Mouse (Mus musculus): ENCODE measurements at regions not wholly inside any gene's neighbourhood (a gene's known extent, or its start where the extent isn't known, plus 50 kb on each side); places are given as distances from the start of the nearest gene placed in this dataset.
A peak's percentile ranks its signal among the peaks of the same experiment; 100 is the strongest.

DNA sequence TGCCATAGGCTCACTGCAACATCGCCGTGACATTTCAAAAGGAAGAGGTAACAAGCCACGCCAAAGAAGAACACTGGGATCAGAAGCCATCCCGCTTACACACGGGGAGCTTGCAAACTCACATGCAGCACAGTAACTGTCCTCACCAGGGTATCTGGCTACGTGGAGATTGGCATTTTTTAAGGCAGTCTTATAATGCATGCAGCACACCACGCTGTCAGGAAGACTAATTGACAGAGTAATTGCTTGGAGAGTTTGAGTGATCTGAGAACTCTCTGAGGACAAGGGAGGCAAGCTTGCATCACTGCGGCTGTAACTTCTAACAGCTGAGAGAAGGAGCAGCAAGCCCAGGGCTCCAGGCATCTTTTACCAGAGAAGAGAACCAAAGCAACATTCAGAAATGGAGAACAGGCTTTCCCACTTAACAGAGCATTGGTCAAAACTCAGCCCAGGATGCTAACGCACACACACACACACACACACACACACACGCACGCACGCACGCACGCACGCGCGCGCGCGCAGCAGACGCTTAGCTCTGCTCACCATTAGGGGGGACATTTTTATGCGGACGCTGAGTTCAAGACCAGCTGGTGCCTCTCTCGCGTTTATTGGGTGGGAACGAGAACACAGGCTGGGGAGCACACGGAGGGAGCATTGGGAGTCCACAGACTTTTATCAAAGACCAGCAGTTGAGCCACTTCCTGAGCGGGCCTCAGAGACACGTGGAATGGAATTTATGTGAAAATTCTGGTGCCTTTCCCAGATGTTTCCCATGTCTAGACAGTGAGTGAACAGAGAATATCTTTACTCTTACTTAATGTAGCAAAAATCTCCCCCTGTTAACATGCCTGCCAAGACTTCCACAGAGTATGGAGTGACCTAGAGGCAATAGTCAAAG, 66.6 kb downstream of the 1700129C05Rik start:
- Histone ChIP-seq H3K9ac (ENCODE audit: low read length) (no peak overlapping the region), H3K27me3 (ENCODE audit: control insufficient read depth, insufficient read depth, low read length) (no peaks in the 10 kb centered on the region), H3K27ac (ENCODE audit: low read length) (no peak overlapping the region), H3K36me3 (ENCODE audit: control insufficient read depth, insufficient read depth) (no peaks in the 10 kb centered on the region), H3K4me3 (ENCODE audit: low read length) (no peak overlapping the region), H3K4me1 (ENCODE audit: control insufficient read depth, insufficient read depth, low read length) (no peaks in the 10 kb centered on the region), H3K4me2 (ENCODE audit: low read depth, low read length) (peak overlapping the region; percentile 22), H3K9me3 (replicated peaks; ENCODE audit: control insufficient read depth, low read length) (no peaks in the 10 kb centered on the region)
- ATAC-seq (replicated peaks; ENCODE audit: extremely low read depth, insufficient read depth, low FRiP score), result peak; percentile 63
- WGBS, result 38% methylated on average over 29 of the region's 29 CpGs

DNA sequence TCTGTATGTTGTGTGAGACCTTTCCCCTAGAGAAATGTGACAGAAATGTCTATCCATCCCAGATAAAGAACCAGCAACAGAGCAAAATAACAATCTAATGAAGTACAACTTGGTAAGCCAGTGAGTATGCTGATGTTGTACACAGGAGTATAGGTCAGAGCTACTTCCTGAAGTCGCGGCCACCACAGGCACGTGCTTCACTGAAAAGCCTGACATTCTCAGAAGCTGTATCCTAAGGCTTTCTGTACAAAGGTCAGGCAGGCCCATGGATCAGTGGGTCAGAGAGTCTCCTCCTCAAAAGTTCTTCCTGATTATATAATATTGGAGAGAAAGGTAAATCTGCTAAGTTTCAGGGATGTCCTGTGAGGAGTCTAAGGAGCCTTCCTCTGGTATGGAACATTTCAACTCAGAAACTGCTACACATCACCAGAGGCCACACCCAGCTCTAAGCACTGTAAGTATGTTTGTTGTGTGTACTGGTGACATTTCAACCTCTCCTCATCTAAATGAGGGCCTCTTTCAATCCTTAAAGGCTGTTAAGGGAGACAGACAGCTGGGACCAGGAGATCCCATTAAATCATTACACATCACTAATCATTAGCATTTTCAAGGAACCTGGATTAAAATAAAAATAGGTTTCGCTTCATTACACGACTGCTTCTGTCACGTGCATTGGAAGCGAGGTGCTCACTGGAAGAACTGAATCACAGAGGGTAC, 70.2 kb downstream of the 1700129C05Rik start:
- Histone ChIP-seq H3K4me3 (ENCODE audit: low read length) (no peak overlapping the region), H3K9me3 (replicated peaks; ENCODE audit: control insufficient read depth, low read length) (no peaks in the 10 kb centered on the region), H3K36me3 (ENCODE audit: control insufficient read depth, insufficient read depth) (no peaks in the 10 kb centered on the region), H3K4me1 (ENCODE audit: control insufficient read depth, insufficient read depth, low read length) (no peaks in the 10 kb centered on the region), H3K27me3 (ENCODE audit: control insufficient read depth, insufficient read depth, low read length) (no peaks in the 10 kb centered on the region), H3K9ac (ENCODE audit: low read length) (no peak overlapping the region), H3K27ac (ENCODE audit: low read length) (no peak overlapping the region), H3K4me2 (ENCODE audit: low read depth, low read length) (no peak overlapping the region)
- 86% methylated on average over 7 of the region's 7 CpGs for WGBS
- ATAC-seq (replicated peaks; ENCODE audit: extremely low read depth, insufficient read depth, low FRiP score), result no peak

DNA sequence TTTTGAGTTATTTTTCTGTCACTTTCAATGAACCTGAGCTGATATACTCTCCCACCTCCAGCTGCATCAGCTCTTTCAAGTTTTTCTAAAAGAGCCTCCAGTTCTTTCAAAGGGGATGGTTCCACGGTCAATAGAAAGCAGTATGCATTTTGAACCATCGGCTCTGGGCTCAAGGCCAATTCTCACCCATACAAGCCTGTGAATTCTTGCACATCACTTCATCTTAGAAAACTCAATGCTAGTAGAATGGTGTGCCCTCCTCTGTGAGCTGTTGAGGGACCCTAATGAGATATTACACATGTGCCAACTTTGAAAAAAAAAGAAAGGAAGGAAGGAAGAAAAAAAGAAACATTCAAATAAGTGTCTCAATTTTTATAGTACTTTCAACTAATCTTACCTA, 72.6 kb downstream of the 1700129C05Rik start:
- ATAC-seq (replicated peaks; ENCODE audit: extremely low read depth, insufficient read depth, low FRiP score), result no peak
- Histone ChIP-seq H3K4me1 (ENCODE audit: control insufficient read depth, insufficient read depth, low read length) (no peaks in the 10 kb centered on the region), H3K9ac (ENCODE audit: low read length) (no peak overlapping the region), H3K36me3 (ENCODE audit: control insufficient read depth, insufficient read depth) (no peaks in the 10 kb centered on the region), H3K27me3 (ENCODE audit: control insufficient read depth, insufficient read depth, low read length) (no peaks in the 10 kb centered on the region), H3K4me3 (ENCODE audit: low read length) (no peak overlapping the region), H3K27ac (ENCODE audit: low read length) (no peak overlapping the region), H3K9me3 (replicated peaks; ENCODE audit: control insufficient read depth, low read length) (no peaks in the 10 kb centered on the region), H3K4me2 (ENCODE audit: low read depth, low read length) (no peak overlapping the region)
- WGBS, result 59% methylated on average over 2 of the region's 2 CpGs

DNA sequence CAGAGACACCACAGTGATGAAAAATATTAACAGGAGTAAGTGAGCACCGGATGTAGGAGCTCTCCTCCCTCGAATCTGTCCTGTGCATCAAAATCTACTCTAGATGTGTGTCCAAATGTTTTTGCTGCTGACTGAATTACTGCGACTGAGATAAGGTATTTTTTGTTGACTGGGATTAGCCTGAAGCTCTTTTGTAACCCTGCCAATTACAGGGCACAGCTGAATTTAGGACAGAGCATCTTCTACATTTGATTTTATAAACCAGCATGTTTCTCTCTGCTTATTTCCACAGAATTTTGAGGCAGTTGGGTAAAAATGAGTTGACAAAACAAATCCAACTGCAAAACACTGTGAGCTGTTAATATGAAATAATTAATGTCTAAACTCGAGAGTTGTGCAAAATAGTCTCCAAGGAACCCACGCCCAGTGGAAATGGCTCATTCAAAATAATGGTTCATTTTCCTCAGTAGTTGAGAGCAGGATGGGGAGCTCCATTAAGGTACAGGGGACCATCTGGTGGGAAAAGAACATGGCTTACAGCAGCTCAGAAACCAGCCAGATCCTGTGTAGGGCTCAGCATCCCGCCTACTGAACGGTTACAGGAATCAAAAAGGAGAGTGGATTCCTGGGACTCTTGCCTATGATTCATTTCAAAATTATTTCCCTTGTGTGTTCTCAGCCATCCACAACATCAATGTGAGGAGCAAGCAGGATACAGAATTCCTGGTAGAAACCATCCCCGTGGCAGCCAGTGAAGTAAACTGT, 76.1 kb downstream of the 1700129C05Rik start:
- no peak for ATAC-seq (replicated peaks; ENCODE audit: extremely low read depth, insufficient read depth, low FRiP score)
- no peaks in the 10 kb centered on the region for H3K4me1 ChIP-seq (ENCODE audit: control insufficient read depth, insufficient read depth, low read length)
- H3K9me3 ChIP-seq (replicated peaks; ENCODE audit: control insufficient read depth, low read length), result no peaks in the 10 kb centered on the region
- no peak overlapping the region for H3K4me2 ChIP-seq (ENCODE audit: low read depth, low read length)
- no peak overlapping the region for H3K27ac ChIP-seq (ENCODE audit: low read length)
- no peaks in the 10 kb centered on the region for H3K27me3 ChIP-seq (ENCODE audit: control insufficient read depth, insufficient read depth, low read length)
- H3K9ac ChIP-seq (ENCODE audit: low read length), result no peak overlapping the region
- no peak overlapping the region for H3K4me3 ChIP-seq (ENCODE audit: low read length)
- H3K36me3 ChIP-seq (ENCODE audit: control insufficient read depth, insufficient read depth), result no peaks in the 10 kb centered on the region
- WGBS, result 67% methylated on average over 8 of the region's 8 CpGs

DNA sequence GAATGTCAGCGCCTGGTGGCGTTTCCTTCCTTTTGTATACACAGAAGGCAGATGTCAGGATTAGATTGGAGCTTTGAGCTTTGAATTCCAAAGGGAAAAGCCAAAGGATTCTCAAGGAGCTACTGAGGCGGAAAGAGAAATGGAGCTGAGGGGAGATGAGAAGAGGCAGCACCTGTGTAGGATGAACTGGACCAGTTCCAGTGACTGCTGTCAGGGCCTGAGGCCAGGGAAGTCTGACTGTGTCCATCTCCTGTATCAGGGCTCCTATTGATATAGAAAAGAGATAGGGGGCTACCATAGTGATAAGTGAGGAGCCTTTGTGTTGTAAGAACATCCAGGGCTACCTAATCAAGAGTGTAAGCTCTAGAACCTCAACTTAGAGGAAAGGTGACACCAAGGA, 79.5 kb downstream of the 1700129C05Rik start:
- 80% methylated on average over 3 of the region's 3 CpGs for WGBS

DNA sequence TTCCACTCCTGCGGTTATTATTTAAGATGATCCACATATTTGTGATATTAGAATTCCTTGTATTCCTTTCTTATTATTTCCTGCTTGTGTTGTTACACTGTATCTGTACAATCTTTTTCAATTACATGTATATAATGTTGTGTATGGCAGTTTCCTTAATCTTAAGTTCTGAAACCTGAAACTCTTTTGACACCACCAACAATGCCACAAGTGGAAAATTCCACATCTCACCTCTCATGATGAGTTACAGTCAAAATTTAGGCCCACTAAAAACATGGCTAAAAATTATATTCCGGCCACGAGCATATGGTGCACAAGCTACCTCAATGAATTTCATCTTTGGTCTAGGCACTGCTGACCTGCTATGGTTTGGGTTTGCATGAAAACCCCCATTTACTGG, 85.9 kb downstream of the 1700129C05Rik start:
- no peaks in the 10 kb centered on the region for H3K27me3 ChIP-seq (ENCODE audit: control insufficient read depth, insufficient read depth, low read length)
- H3K4me3 ChIP-seq (ENCODE audit: low read length), result no peak overlapping the region
- no peak overlapping the region for H3K27ac ChIP-seq (ENCODE audit: low read length)
- no peaks in the 10 kb centered on the region for H3K9me3 ChIP-seq (replicated peaks; ENCODE audit: control insufficient read depth, low read length)
- 94% methylated on average over 3 of the region's 3 CpGs for WGBS
- no peak overlapping the region for H3K4me2 ChIP-seq (ENCODE audit: low read depth, low read length)
- ATAC-seq (replicated peaks; ENCODE audit: extremely low read depth, insufficient read depth, low FRiP score), result no peak
- no peaks in the 10 kb centered on the region for H3K36me3 ChIP-seq (ENCODE audit: control insufficient read depth, insufficient read depth)
- H3K4me1 ChIP-seq (ENCODE audit: control insufficient read depth, insufficient read depth, low read length), result no peaks in the 10 kb centered on the region
- H3K9ac ChIP-seq (ENCODE audit: low read length), result no peak overlapping the region

More for the DNA sequence above, 79.5 kb downstream of the 1700129C05Rik start:
- H3K9me3 ChIP-seq (replicated peaks; ENCODE audit: control insufficient read depth, low read length), result no peaks in the 10 kb centered on the region
- H3K4me2 ChIP-seq (ENCODE audit: low read depth, low read length), result no peak overlapping the region
- no peak overlapping the region for H3K9ac ChIP-seq (ENCODE audit: low read length)
- H3K4me1 ChIP-seq (ENCODE audit: control insufficient read depth, insufficient read depth, low read length), result no peaks in the 10 kb centered on the region
- no peak overlapping the region for H3K27ac ChIP-seq (ENCODE audit: low read length)
- H3K27me3 ChIP-seq (ENCODE audit: control insufficient read depth, insufficient read depth, low read length), result no peaks in the 10 kb centered on the region
- H3K36me3 ChIP-seq (ENCODE audit: control insufficient read depth, insufficient read depth), result no peaks in the 10 kb centered on the region
- no peak overlapping the region for H3K4me3 ChIP-seq (ENCODE audit: low read length)
- ATAC-seq (replicated peaks; ENCODE audit: extremely low read depth, insufficient read depth, low FRiP score), result no peak

DNA sequence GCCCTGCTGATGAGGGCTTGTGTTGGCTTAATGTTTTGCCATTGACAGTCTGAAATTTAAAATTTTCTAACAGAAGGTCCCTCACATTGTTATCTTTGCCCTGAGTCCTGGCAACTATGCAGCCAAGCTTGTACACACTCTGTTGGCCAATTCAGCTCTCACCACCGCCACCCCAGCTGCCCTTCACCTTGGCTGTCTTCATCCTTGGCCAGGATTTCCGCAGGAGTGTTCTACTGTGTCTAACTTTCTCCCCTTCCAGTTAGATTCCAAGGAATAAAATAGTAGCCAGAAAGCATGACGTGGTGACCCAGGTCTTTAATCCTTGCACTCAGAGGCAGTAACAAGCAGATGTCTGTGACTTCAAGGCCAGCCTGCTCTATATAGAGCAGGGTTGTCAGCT, 87.4 kb downstream of the 1700129C05Rik start:
- 78% methylated on average over 3 of the region's 3 CpGs for WGBS

DNA sequence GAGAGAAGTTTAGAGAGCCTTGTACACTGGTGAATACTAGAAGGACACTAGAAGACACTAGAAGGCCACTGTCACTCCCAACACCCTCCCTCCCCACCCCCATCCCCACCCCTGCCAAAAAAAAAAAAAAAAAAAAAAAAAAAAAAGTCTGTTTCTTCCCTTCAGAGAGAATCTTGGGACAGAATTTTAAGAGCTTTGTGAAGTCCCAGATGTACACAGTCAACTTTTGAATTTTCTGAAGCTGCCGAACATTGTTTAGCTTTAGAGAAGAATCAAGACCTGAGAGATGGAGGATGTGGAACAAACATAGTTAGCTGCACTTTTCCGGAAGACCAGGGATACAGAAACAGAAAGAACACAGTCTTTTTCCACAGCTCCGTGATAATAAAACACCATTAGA, 90.3 kb downstream of the 1700129C05Rik start:
- H3K4me1 ChIP-seq (ENCODE audit: control insufficient read depth, insufficient read depth, low read length), result no peaks in the 10 kb centered on the region
- H3K27me3 ChIP-seq (ENCODE audit: control insufficient read depth, insufficient read depth, low read length), result no peaks in the 10 kb centered on the region
- H3K4me2 ChIP-seq (ENCODE audit: low read depth, low read length), result no peak overlapping the region
- no peak overlapping the region for H3K9ac ChIP-seq (ENCODE audit: low read length)
- no peak for ATAC-seq (replicated peaks; ENCODE audit: extremely low read depth, insufficient read depth, low FRiP score)
- H3K9me3 ChIP-seq (replicated peaks; ENCODE audit: control insufficient read depth, low read length), result no peaks in the 10 kb centered on the region
- no peak overlapping the region for H3K4me3 ChIP-seq (ENCODE audit: low read length)
- WGBS, result 80% methylated on average over 3 of the region's 3 CpGs
- H3K27ac ChIP-seq (ENCODE audit: low read length), result no peak overlapping the region
- H3K36me3 ChIP-seq (ENCODE audit: control insufficient read depth, insufficient read depth), result no peaks in the 10 kb centered on the region

More for the DNA sequence above, 87.4 kb downstream of the 1700129C05Rik start:
- H3K36me3 ChIP-seq (ENCODE audit: control insufficient read depth, insufficient read depth), result no peaks in the 10 kb centered on the region
- H3K4me2 ChIP-seq (ENCODE audit: low read depth, low read length), result no peak overlapping the region
- no peaks in the 10 kb centered on the region for H3K4me1 ChIP-seq (ENCODE audit: control insufficient read depth, insufficient read depth, low read length)
- H3K9me3 ChIP-seq (replicated peaks; ENCODE audit: control insufficient read depth, low read length), result no peaks in the 10 kb centered on the region
- no peak overlapping the region for H3K9ac ChIP-seq (ENCODE audit: low read length)
- ATAC-seq (replicated peaks; ENCODE audit: extremely low read depth, insufficient read depth, low FRiP score), result no peak
- no peak overlapping the region for H3K27ac ChIP-seq (ENCODE audit: low read length)
- H3K4me3 ChIP-seq (ENCODE audit: low read length), result no peak overlapping the region
- H3K27me3 ChIP-seq (ENCODE audit: control insufficient read depth, insufficient read depth, low read length), result no peaks in the 10 kb centered on the region
